Mouse (Mus musculus) forebrain, embryonic 14.5 days (tissue): ENCODE measurements around the gene Marveld1. TPM values are rescaled to one million over a fixed set of nuclear protein-coding genes. Genes with fewer than 3 reads are reported as not detected.
A peak's percentile ranks its signal among the peaks of the same experiment; 100 is the strongest.

ENCODE experiments used
- ATAC-seq: fragments of 200-750 bp; cut with Nextera tagmentation; 2 replicates; pipeline ENCODE4 v1.8.0; 2017; ENCODE audit warnings: mild to moderate bottlenecking, moderate library complexity
- DNase-seq: peaks from one replicate; pipeline ENCODE4 v3.0.0-alpha.2; 2015; ENCODE audit warnings: low spot score
- H3K27ac ChIP-seq: fragments of 300-500 bp; sonication (generic); 2 replicates; pipeline ENCODE4 v1.5.1; 2014; ENCODE audit warnings: low read depth, mild to moderate bottlenecking, control low read depth, low read length, moderate library complexity
- H3K27me3 ChIP-seq: fragments of 300-500 bp; sonication (generic); replicated peaks from 2 replicates; pipeline ENCODE4 v1.6.1; 2014; ENCODE audit warnings: low read length, control low read depth, mixed read lengths; ENCODE audit not compliant: control insufficient read depth, insufficient read depth
- H3K36me3 ChIP-seq: fragments of 300-500 bp; sonication (generic); 2 replicates; pipeline ENCODE4 v1.6.1; 2014; ENCODE audit warnings: low read length, control low read depth; ENCODE audit not compliant: control insufficient read depth, insufficient read depth
- H3K4me1 ChIP-seq: fragments of 300-500 bp; sonication (generic); 2 replicates; pipeline ENCODE4 v1.6.1; 2014; ENCODE audit warnings: antibody characterized with exemption, low read length, control low read depth; ENCODE audit not compliant: control insufficient read depth, insufficient read depth
- H3K4me2 ChIP-seq: fragments of 300-500 bp; sonication (generic); 2 replicates; pipeline ENCODE4 v1.6.1; 2014; ENCODE audit warnings: mild to moderate bottlenecking, control low read depth, low read length
- H3K4me3 ChIP-seq: fragments of 300-500 bp; sonication (generic); 2 replicates; pipeline ENCODE4 v1.5.1; 2014; ENCODE audit warnings: low read depth, low read length, control low read depth
- H3K9ac ChIP-seq: fragments of 300-500 bp; sonication (generic); 2 replicates; pipeline ENCODE4 v1.6.1; 2014; ENCODE audit warnings: mild to moderate bottlenecking, low read length, control low read depth, moderate library complexity
- H3K9me3 ChIP-seq: fragments of 300-500 bp; sonication (generic); replicated peaks from 2 replicates; pipeline ENCODE4 v1.6.1; 2016; ENCODE audit warnings: low read length, control low read depth, mixed read lengths; ENCODE audit not compliant: control insufficient read depth
- WGBS: fragments of 180-500 bp; shearing (Covaris S2); extraction: QIAGEN DNeasy Blood & Tissue Kit; methylation state at CpG from one replicate; pipeline ENCODE4 v1.1.7; 2014; 5-methylcytosine and 5-hydroxymethylcytosine counted together
- polyA plus RNA-seq: library from polyadenylated mRNA; unstranded; fragments of >200 nt; fragmentation: Nextera tagmentation; extraction: Ambion mirVana; gene quantifications from 2 replicates; pipeline ENCODE4 v1.2.1, GENCODE M21; 2014

Marveld1 gene
- polyA plus RNA-seq, 1 experiment from 2014 or later: 2.2 TPM

- Histone ChIP-seq H3K4me2 (no peak overlapping the region), H3K27ac (no peak overlapping the region), H3K9ac (no peak overlapping the region), H3K4me3 (no peak overlapping the region), H3K4me1 (no peaks in the 10 kb centered on the region), H3K27me3 (no peaks in the 10 kb centered on the region), H3K9me3 (no peaks in the 10 kb centered on the region), H3K36me3 (peaks cover 31% of the 10 kb centered on the region)
- WGBS: 91% methylated on average over 6 of the region's 6 CpGs
- ATAC-seq (no peak), DNase-seq (no peak)
Observed at GRCm38 (mm10) chr19:42126219-42126605, 21.0 kb upstream of the Marveld1 start.

- Histone ChIP-seq H3K4me1 (no peaks in the 10 kb centered on the region), H3K9ac (no peak overlapping the region), H3K4me3 (no peak overlapping the region), H3K27me3 (no peaks in the 10 kb centered on the region), H3K36me3 (peaks cover 24% of the 10 kb centered on the region; the same call in 1 of the 2 replicates), H3K9me3 (no peaks in the 10 kb centered on the region), H3K4me2 (no peak overlapping the region), H3K27ac (no peak overlapping the region)
- 89% methylated on average over 5 of the region's 5 CpGs for WGBS
- no peak for DNase-seq
- ATAC-seq: no peak
Observed at GRCm38 (mm10) chr19:42127024-42127423, 20.2 kb upstream of the Marveld1 start.

- Histone ChIP-seq H3K9me3 (no peaks in the 10 kb centered on the region), H3K4me1 (no peaks in the 10 kb centered on the region), H3K27ac (peak overlapping the region; percentile 41; the same call in 1 of the 2 replicates), H3K36me3 (peaks cover 18% of the 10 kb centered on the region; the same call in 1 of the 2 replicates), H3K9ac (peak overlapping the region; percentile 74), H3K4me3 (peak overlapping the region; percentile 51), H3K4me2 (peak overlapping the region; percentile 98), H3K27me3 (no peaks in the 10 kb centered on the region)
- 4% methylated on average over 23 of the region's 23 CpGs for WGBS
- ATAC-seq: no peak
- no peak for DNase-seq
Observed at GRCm38 (mm10) chr19:42128052-42128740, 19.0 kb upstream of the Marveld1 start.

- peak; percentile 98 for DNase-seq
- H3K27ac ChIP-seq: peak within 1 kb of the TSS; percentile 41; the same call in 1 of the 2 replicates
- WGBS: 1% methylated on average over 54 of the region's 54 CpGs
- H3K9ac ChIP-seq: peak within 1 kb of the TSS; percentile 74
- no peaks in the 10 kb centered on the region for H3K9me3 ChIP-seq
- no peaks in the 10 kb centered on the region for H3K27me3 ChIP-seq
- peaks cover 11% of the 10 kb centered on the region; the same call in 1 of the 2 replicates for H3K36me3 ChIP-seq
- peak within 1 kb of the TSS; percentile 98 for H3K4me2 ChIP-seq
- H3K4me1 ChIP-seq: no peaks in the 10 kb centered on the region
- H3K4me3 ChIP-seq: peak within 1 kb of the TSS; percentile 51
- ATAC-seq: peak; percentile 99
Observed at GRCm38 (mm10) chr19:42128787-42129508, 18.3 kb upstream of the Marveld1 start, which contains the start of gene Avpi1. Gene Avpi1 (minus strand): TSS chr19:42129059.

- DNase-seq: peak; percentile 11
- ATAC-seq: no peak; the same call in 1 of the 2 replicates
- no peaks in the 10 kb centered on the region for H3K4me1 ChIP-seq
- no peaks in the 10 kb centered on the region for H3K9me3 ChIP-seq
- WGBS: 13% methylated on average over 14 of the region's 14 CpGs
- H3K27me3 ChIP-seq: no peaks in the 10 kb centered on the region
- peak overlapping the region; percentile 98 for H3K4me2 ChIP-seq
- peak overlapping the region; percentile 31; the same call in 1 of the 2 replicates for H3K27ac ChIP-seq
- peak overlapping the region; percentile 22; the same call in 1 of the 2 replicates for H3K9ac ChIP-seq
- H3K4me3 ChIP-seq: peak overlapping the region; percentile 51
- peaks cover 6% of the 10 kb centered on the region; the same call in 1 of the 2 replicates for H3K36me3 ChIP-seq
Observed at GRCm38 (mm10) chr19:42129509-42130293, 17.5 kb upstream of the Marveld1 start.

GRCm38 (mm10) chr19:42130294-42130606 is 16.9 kb upstream of the Marveld1 start:
- peak overlapping the region; percentile 31; the same call in 1 of the 2 replicates for H3K27ac ChIP-seq
- no peak for ATAC-seq
- H3K4me2 ChIP-seq: no peak overlapping the region
- no peaks in the 10 kb centered on the region for H3K9me3 ChIP-seq
- no peaks in the 10 kb centered on the region for H3K27me3 ChIP-seq
- H3K36me3 ChIP-seq: peaks cover under 1% of the 10 kb centered on the region; the same call in 1 of the 2 replicates
- no peaks in the 10 kb centered on the region for H3K4me1 ChIP-seq
- DNase-seq: no peak
- H3K9ac ChIP-seq: no peak overlapping the region
- H3K4me3 ChIP-seq: no peak overlapping the region
- 61% methylated on average over 3 of the region's 3 CpGs for WGBS

- no peak overlapping the region for H3K9ac ChIP-seq
- no peaks in the 10 kb centered on the region for H3K4me1 ChIP-seq
- ATAC-seq (no peak), DNase-seq (no peak)
- 65% methylated on average over 5 of the region's 5 CpGs for WGBS
- no peak overlapping the region for H3K4me3 ChIP-seq
- no peaks in the 10 kb centered on the region for H3K36me3 ChIP-seq
- H3K27ac ChIP-seq: no peak overlapping the region
- H3K4me2 ChIP-seq: no peak overlapping the region
- H3K27me3 ChIP-seq: no peaks in the 10 kb centered on the region
- H3K9me3 ChIP-seq: no peaks in the 10 kb centered on the region
Observed at GRCm38 (mm10) chr19:42131101-42131500, 16.1 kb upstream of the Marveld1 start.

- ATAC-seq: no peak
- H3K27me3 ChIP-seq: no peaks in the 10 kb centered on the region
Observed at GRCm38 (mm10) chr19:42135070-42135469, 12.1 kb upstream of the Marveld1 start.

More at GRCm38 (mm10) chr19:42135070-42135469, 12.1 kb upstream of the Marveld1 start:
- Histone ChIP-seq H3K4me2 (no peak overlapping the region), H3K4me1 (no peaks in the 10 kb centered on the region), H3K9ac (no peak overlapping the region), H3K36me3 (no peaks in the 10 kb centered on the region), H3K9me3 (no peaks in the 10 kb centered on the region), H3K4me3 (no peak overlapping the region), H3K27ac (no peak overlapping the region)
- DNase-seq: no peak
